Mouse (Mus musculus): ENCODE data around the gene Rtl5. TPM values are rescaled to one million over a fixed set of nuclear protein-coding genes. Genes with fewer than 3 reads are reported as not detected.
A peak's percentile ranks its signal among the peaks of the same experiment; 100 is the strongest.

The Rtl5 gene
- total RNA-seq, 1 experiment from 2014 or later, result 11.4 TPM

GRCm38 (mm10) chrX:102066134-102066533 lies 5.0 kb downstream of the Rtl5 start:
- DNase-seq, result peak; percentile 74

- DNase-seq, result no peak
These were observed 5.8 kb downstream of the Rtl5 start for GRCm38 (mm10) chrX:102065213-102065775.

- no peak for DNase-seq
These were observed 7.0 kb downstream of the Rtl5 start for GRCm38 (mm10) chrX:102064062-102064461.

GRCm38 (mm10) chrX:102060891-102061290 lies 10.2 kb downstream of the Rtl5 start:
- no peak for DNase-seq

- DNase-seq, result no peak
These were observed 10.9 kb downstream of the Rtl5 start for GRCm38 (mm10) chrX:102060243-102060642.

GRCm38 (mm10) chrX:102059437-102059836 lies 11.7 kb downstream of the Rtl5 start:
- peak; percentile 24 for DNase-seq

DNA sequence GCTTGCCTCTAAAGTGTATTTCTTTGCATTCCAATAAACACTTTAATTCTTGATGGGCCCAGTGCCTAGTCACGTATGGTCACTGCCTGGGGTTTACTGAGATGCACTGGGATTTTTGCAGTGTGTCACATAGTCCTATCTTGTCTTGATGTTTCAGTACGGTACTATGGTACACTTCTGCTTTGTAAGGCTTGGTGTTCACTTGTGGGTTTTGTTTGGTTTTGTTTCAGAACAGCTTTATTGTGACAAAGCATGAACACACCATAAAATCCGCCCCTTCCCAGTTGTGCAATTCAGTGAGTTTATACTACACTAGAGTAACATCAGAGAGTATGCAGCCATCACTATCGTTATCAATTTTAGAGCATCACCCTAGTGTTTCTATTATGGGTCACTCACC lies 17.1 kb downstream of the Rtl5 start:
- no peak for DNase-seq

GRCm38 (mm10) chrX:102053371-102053770 lies 17.7 kb downstream of the Rtl5 start:
- DNase-seq, result no peak

DNA sequence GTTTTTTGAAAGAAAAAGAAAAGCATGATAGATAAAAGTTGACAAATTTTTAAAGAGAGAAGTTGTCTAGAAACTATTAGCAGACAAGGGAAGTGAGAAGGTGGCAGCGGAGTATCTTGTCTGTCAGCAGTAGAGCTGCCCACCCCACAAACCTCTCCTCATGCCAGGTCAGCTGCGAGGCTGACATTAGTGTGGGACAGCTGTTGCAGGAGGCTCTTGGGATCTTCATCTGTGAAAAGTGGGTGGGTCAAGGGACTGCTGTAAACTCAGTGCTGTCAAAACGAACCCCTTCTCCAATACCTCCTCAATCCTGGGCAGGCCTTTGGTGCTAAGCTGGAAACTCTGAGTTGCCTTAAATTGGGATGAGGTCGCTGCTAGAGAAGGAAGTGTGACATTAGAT lies 19.9 kb downstream of the Rtl5 start:
- no peak for DNase-seq

GRCm38 (mm10) chrX:102050552-102050951 lies 20.6 kb downstream of the Rtl5 start:
- no peak for DNase-seq

DNA sequence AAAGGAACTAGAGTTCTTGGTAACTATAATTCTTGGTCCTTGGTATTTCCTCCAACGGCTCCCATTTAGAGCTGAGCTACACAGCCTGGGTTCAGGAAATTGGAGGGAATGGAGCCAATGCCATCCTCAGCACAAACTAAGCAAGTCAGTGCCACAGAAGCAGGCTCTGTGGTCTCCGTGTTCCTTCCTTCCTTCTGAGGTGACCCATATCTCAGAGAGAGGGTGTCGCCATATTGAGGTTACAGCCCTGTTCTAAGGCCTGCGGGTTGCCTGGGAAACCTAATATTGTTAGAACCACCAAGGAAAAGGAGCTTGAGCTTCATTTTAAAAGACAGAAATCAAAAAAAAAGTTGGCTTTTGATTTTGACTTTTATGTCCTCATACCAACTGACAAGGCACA lies 28.7 kb downstream of the Rtl5 start:
- DNase-seq, result no peak

DNA sequence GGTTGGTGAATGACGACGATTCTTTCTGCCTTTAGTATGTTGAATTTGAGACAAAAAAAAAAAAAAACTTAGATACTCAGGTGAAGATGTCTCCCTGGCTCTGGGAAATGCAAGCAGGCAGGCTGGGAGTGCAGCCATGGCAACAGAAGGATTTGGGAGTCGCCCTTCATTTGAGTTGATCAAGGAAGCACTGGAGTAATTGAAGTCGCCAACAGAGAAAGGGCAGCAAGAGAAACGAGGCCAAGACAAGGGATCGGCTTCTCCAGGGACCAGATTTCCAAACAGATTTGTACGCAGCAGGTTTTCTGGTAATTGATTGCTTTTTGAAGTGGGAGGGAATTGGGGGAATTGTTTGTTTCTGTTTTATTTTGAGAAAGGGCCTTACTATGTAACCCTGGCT lies 29.5 kb downstream of the Rtl5 start:
- DNase-seq, result no peak

DNA sequence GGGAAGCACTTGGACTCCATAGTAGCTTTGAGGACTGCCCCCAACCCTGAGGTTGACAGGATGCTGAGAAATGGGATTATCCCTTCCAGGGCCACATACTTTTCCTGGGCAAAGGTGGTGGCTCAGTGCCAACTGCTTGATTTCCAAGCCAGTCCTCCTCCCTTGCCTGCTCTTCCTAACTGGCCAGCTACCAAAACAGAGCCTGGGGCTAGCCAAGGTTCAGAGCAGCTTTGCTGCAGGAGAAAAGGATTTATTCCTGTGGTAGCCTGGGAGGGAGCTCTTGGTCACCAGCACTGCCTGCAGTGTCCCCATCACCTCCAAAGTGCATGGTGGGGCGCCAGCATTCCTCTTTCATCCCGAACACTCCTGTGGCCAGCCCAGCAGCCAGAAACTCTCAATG lies 33.6 kb downstream of the Rtl5 start:
- peak; percentile 71 for DNase-seq

- no peak for DNase-seq
These were observed 34.2 kb downstream of the Rtl5 start for GRCm38 (mm10) chrX:102036866-102037361.

DNA sequence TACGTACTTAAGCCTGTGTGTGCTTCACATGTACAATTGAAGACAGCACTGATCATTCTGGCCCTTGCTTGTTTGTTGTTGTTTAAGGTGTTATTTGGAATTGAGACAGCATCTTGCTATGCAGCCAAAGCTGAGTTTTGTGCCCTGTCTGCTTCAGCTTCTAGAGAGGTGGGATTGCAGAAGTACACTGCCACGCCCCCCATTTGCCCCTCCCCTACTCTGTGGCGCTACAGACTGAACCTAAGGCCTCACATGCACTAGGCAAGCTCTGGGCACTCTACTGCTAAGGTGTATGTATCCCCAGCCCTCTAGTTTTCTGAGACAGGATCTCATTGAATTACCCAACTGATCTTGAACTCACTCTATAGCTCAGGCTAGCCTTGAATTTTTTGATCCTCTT lies 35.4 kb downstream of the Rtl5 start:
- DNase-seq, result no peak

- no peak for DNase-seq
These were observed 37.5 kb downstream of the Rtl5 start for GRCm38 (mm10) chrX:102033566-102033965.

DNA sequence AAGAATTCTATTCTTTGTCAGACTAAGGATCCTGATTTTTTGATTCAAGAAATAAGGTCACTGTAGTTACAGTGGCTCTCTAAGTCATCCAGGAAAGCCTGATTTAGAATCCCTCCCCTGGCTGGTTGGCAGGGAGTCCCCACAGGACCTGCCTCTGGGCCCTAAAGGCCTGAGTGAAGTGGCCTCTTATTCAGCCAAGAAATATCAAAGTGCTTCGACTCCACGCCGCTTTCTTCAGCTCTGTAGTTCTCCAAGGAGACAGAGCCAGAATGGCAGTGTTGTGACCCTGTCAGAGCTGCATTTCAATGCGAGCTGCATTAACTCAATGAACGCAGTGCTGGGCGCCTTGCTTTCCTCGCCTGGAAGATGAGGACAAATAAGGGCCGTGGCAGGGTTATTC lies 38.7 kb downstream of the Rtl5 start:
- no peak for DNase-seq

DNA sequence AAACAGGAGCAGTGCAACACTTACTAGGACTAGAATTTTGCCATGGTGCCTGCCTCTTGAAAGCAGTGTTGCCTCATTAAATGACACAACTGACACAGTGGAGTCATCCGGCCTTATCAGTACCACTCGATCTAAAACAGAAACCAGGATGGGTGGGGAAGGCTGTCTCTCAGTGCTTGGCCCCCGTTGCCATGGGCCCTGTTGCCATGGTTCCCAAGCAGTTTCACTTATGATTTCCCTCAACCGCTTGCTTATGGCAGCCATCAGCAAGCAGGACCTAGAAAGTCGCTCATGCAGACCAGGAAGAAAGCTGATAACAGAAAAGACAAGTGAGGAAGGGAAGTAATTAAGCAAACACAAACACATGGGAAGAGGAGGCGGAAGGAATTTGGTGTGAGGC lies 39.3 kb downstream of the Rtl5 start:
- DNase-seq, result peak; percentile 69

DNA sequence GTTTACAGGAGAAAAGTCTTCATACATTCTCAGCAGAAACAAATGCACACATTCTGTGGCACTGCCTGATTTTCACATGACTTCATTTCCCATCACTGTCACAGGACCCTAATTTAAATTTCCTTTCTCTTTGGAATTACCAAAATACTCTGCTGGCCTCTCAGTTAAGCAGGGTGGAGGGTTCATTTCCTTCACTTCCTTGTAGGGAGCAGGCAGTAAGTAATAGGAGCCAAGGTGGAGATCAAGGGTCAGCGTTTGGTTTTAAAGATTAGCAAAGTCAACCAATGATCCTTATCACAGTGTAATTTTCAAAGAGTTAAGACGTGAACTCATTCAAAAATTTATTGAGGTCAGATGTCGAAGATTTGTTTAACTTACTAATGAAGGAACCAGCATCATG lies 46.1 kb downstream of the Rtl5 start:
- no peak for DNase-seq

DNA sequence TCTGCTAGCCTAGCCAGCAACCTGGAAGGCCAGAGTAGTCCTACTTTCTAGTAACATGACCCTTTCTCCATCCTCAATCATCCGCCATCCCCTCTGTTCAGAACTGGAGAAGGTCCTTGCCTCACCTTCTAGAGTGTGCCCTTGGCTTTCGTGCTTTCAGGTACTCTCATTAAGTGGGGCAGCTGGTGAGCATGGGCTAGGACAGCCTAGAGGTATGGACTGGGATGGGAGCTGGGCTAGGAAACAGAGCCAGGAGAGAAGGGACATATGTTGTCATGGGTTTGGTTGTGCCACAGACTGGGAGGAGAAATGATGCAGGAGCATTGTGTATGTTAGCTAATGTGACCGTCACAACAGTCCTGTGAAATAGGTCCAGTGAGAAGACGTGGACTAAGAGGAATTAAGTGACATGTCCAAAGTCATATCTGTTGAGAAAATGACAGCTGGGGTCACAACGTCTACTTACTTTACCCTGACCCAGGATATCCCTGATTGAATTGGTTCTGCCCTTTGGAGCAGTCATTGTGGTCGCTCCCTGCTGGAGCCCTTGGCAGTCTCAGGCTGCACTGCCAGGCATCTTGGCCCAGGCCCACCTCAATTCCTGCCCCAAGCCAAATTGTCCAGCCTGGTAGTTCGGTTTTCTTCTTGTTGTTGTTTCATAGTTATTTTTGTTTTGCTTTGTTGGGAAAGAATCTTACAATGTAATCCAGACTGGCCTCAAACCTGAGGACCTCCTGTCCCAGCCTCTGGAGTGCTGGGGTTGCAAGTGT lies 51.4 kb downstream of the Rtl5 start:
- DNase-seq, result no peak

DNA sequence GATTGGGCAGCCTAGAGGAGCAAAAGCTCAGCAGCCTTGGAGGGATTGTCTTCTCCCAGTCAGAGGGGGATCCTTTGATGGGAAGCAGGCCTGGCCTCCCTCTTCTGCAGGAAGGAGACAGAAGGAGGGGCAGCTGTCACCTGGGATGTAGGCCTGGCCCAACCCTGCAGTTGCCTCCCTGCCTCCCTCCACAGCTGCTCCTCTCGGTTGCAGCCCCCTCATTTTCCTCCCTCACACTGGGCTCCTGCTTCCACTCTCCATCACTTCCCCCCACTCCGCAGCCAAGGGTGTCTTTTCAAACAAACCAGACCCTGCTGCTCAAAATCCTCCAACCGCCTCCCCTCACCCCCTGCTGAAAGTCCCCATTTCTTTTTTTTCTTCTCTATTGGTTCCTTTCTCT lies 52.2 kb downstream of the Rtl5 start:
- no peak for DNase-seq

- DNase-seq, result no peak
These were observed 53.7 kb downstream of the Rtl5 start for GRCm38 (mm10) chrX:102017213-102017923.

All from adrenal gland, postnatal 14 days (tissue).